Mouse (Mus musculus) brown adipose tissue, adult 24 weeks (tissue): ENCODE data around the gene Btnl10. TPM values are rescaled to one million over a fixed set of nuclear protein-coding genes. Genes with fewer than 3 reads are reported as not detected.

ENCODE experiments used
- H3K27ac ChIP-seq: fragments of 200-500 bp; replicated peaks from 2 replicates; pipeline ENCODE4 v1.5.1; 2012; ENCODE audit warnings: low read depth, mild to moderate bottlenecking, low read length
- H3K4me1 ChIP-seq: fragments of 200-500 bp; 2 replicates; pipeline ENCODE4 v1.6.1; 2012; ENCODE audit warnings: low read length, mixed read lengths; ENCODE audit not compliant: control insufficient read depth, insufficient read depth, insufficient read length
- H3K4me3 ChIP-seq: fragments of 200-500 bp; 2 replicates; pipeline ENCODE4 v1.5.1; 2012; ENCODE audit warnings: low read depth, mild to moderate bottlenecking, low read length, moderate library complexity; ENCODE audit not compliant: insufficient read depth
- polyA plus RNA-seq: library from polyadenylated mRNA; stranded (reverse); fragments of >200 nt; gene quantifications from 2 replicates; pipeline ENCODE4 v1.2.4, GENCODE M21; 2012; ENCODE audit not compliant: missing spikeins, insufficient read depth, insufficient read length

Gene Btnl10
- polyA plus RNA-seq, 1 experiment: not detected

DNA sequence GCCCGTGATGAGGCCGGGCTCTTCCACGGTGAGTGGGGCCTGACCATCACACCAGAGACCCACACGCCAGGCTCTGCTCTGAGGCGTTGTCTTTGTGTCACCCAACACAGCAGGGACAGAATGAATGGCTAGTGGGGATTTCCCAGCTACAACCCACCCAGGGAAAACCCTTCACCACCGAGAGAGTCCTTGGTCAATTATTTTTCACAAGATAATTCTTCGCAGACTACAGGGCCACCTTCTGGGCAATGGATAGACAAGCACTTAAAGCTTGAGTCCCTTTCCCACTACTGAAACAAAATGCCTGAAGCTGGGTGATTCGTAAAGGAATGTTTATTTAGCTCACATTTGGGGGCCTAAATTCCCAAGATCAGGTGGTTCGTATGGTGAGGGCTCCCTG, 4.7 kb downstream of the Btnl10 start:
- no peak overlapping the region for H3K4me3 ChIP-seq
- H3K27ac ChIP-seq: no peak overlapping the region
- no peaks in the 10 kb centered on the region for H3K4me1 ChIP-seq

DNA sequence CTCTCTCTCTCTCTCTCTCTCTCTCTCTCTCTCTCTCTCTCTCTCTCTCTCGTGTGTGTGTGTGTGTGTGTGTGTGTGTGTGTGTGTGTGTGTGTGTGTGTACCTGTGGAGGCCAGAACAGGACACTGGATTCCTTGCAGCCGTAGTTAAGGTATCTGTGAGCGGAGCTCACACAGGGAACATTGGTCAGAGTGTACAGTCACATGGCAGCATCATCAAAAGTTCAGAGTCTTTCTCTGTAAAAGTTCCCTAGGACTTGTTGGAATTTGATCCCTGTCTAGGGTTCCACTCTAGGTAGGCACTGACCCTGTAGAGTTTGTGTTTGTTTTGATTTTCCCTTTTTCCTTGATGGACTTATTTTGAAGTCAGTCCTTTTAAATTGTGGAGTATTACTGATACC, 8.9 kb downstream of the Btnl10 start:
- H3K27ac ChIP-seq: no peak overlapping the region
- no peaks in the 10 kb centered on the region for H3K4me1 ChIP-seq
- H3K4me3 ChIP-seq: no peak overlapping the region

DNA sequence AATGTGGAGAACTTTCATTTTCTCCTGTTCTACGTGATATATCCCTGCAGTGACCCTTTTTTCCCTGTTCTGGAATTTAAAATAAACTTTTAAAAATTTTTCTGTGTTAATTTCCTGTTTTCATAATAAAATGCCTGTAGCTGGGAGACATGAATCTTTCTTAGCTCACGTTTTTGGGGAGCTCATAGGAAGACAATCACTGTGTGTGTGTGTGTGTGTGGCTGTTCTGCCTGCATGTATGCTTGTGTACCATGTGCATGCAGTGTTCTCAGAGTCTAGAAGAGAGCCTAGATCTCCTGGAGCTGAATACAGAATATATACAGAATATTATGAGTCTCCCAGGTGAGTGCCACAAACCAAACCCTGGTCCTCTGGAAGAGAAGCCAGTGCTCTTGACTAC, 9.3 kb downstream of the Btnl10 start:
- Histone ChIP-seq H3K4me3 (no peak overlapping the region), H3K4me1 (no peaks in the 10 kb centered on the region), H3K27ac (no peak overlapping the region)

DNA sequence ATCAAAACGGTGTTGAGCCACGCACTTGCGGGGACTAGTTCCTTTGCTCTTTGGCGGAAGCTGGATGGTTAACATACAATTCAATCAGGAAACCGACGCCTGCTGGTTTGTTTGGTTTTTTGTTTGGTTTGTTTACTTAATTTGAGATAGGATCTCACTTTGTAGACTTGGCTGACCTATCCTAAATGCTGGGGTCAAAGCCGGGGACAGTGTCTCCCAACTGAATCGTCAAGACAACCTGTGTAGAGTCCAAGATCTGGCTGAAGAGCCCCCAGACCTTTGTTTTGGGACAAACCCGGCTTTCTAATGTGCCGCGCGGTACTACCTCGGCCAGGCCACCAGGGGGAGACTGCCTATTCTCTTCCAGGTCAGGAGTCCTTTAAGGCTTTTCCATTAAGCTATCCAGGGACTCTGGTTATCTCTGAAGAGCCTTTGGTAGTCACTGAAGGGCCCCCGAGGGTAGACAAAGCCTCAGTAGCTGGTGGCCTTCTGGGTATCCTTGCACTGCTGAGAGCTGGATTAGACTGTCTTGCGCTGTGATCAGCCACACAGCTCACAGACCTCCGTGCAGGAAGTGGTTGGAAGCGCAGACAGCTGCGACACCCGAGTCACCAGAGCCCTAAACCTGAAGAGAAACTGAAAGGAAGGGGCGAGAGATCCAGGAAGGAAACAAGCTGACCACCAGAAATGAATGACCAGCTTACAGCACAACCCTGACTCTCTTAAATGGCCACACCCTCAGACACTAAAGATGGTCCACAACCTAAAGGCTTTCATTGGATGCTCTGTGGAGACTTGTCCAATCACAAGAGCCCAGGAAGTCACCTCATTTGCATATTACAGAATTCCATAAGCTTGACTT, 10.3 kb downstream of the Btnl10 start:
- Histone ChIP-seq H3K27ac (peak overlapping the region; percentile 79), H3K4me1 (no peaks in the 10 kb centered on the region), H3K4me3 (peak overlapping the region; percentile 47)

GRCm38 (mm10) chr11:58929055-58929454, 11.3 kb downstream of the Btnl10 start:
- Histone ChIP-seq H3K4me3 (no peak overlapping the region), H3K27ac (no peak overlapping the region), H3K4me1 (no peaks in the 10 kb centered on the region)

GRCm38 (mm10) chr11:58929641-58930040, 11.9 kb downstream of the Btnl10 start:
- Histone ChIP-seq H3K4me3 (no peak overlapping the region), H3K4me1 (no peaks in the 10 kb centered on the region), H3K27ac (no peak overlapping the region)

DNA sequence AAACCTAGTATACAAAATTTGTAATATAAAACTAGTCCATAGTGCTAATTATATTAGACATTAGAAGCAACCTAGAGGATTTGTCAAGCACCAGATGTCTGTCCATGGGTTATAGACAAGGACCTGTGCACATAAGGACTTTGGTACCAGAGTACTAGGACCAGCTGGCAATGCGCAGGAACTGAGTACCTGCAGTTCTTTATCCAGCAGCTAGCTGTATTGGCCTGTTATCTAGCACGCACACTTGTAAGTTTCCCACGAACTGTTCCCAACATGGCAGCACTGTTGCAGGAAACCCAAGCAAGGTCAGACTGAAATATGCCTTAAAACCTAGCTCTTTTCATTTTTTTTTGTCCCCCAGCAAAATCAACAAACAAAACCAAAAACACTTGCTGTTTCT, 12.5 kb downstream of the Btnl10 start:
- H3K4me3 ChIP-seq: no peak overlapping the region
- H3K27ac ChIP-seq: no peak overlapping the region
- H3K4me1 ChIP-seq: no peaks in the 10 kb centered on the region

- no peak overlapping the region for H3K4me3 ChIP-seq
- no peaks in the 10 kb centered on the region for H3K4me1 ChIP-seq
- H3K27ac ChIP-seq: no peak overlapping the region
These were observed 13.9 kb downstream of the Btnl10 start for GRCm38 (mm10) chr11:58931576-58931975.

GRCm38 (mm10) chr11:58937909-58938308, 20.2 kb downstream of the Btnl10 start:
- Histone ChIP-seq H3K4me1 (peaks cover 9% of the 10 kb centered on the region; the same call in 1 of the 2 replicates), H3K27ac (no peak overlapping the region), H3K4me3 (peak overlapping the region; percentile 76)

DNA sequence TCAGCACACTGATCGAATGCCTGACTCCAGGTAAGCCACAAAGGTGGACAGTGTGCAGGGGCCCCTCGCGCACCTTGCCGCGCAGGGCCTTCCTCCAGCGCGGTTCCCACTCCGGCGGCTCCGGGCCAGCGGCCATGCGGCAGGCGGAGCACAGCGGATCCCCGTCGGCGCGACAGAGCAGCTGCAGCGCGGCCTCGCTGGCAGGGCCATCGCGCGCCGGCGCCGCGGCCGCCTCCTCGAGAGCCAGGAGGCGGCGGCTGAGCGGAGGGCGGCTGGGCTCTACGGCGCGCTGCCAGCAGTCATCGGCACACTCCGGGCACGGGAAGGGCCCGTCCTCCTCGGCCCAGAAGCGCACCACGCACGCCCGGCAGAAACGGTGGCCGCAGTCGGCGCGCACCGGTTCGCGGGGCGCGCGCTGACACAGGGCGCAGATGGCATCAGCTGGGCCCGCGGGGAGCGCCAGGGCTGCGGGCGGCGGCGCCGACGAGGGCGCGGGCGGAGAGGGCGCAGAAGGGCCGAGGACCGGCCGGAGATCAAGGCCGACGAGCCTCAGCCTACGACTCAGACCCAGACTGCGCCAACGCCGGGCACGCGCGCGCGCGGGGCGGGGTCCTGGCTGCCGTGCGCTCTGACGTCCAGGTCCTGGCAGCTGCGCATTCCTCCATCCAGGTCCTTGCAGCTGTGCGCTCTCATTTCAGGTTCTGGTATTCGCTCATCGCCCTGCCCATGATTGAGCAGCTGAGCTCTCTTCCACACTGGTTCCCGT, 20.8 kb downstream of the Btnl10 start, which contains the start of gene Rnf187:
Gene Rnf187, minus strand, starts transcription at position 595 of the 766 bp plus-strand sequence.
- Histone ChIP-seq H3K4me1 (peaks cover 9% of the 10 kb centered on the region; the same call in 1 of the 2 replicates), H3K27ac (peak within 1 kb of the TSS; percentile 64)

GRCm38 (mm10) chr11:58939088-58939439, 21.4 kb downstream of the Btnl10 start:
- Histone ChIP-seq H3K4me1 (peaks cover 9% of the 10 kb centered on the region; the same call in 1 of the 2 replicates), H3K27ac (peak overlapping the region; percentile 48), H3K4me3 (peak overlapping the region; percentile 76; the same call in 1 of the 2 replicates)

More for the DNA sequence above, 20.8 kb downstream of the Btnl10 start, which contains the start of gene Rnf187:
- H3K4me3 ChIP-seq: peak within 1 kb of the TSS; percentile 76

DNA sequence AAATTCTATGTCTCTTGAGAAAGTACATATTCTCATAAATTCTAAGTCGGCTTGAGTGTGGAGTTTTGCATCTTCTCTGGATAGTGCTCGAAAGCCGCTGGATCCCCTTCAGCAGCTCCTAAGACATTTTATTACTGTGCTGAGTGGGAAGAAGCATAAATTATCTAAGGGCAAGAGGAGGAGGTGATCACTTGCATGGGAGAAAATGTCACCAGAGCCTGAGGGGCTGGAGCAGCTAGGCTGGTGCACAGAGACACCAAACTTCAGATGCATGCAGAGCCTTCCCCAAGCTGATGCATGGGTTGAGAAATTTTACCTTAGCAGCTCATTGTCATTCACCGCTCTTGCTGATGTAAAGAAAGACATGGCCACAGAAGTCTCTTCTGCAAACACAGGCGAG, 26.4 kb downstream of the Btnl10 start:
- peaks cover 2% of the 10 kb centered on the region; the same call in 1 of the 2 replicates for H3K4me1 ChIP-seq

GRCm38 (mm10) chr11:58947306-58947705, 29.6 kb downstream of the Btnl10 start:
- Histone ChIP-seq H3K4me3 (no peak overlapping the region), H3K4me1 (peaks cover 2% of the 10 kb centered on the region; the same call in 1 of the 2 replicates), H3K27ac (no peak overlapping the region)

More for the DNA sequence above, 26.4 kb downstream of the Btnl10 start:
- Histone ChIP-seq H3K27ac (no peak overlapping the region), H3K4me3 (no peak overlapping the region)

DNA sequence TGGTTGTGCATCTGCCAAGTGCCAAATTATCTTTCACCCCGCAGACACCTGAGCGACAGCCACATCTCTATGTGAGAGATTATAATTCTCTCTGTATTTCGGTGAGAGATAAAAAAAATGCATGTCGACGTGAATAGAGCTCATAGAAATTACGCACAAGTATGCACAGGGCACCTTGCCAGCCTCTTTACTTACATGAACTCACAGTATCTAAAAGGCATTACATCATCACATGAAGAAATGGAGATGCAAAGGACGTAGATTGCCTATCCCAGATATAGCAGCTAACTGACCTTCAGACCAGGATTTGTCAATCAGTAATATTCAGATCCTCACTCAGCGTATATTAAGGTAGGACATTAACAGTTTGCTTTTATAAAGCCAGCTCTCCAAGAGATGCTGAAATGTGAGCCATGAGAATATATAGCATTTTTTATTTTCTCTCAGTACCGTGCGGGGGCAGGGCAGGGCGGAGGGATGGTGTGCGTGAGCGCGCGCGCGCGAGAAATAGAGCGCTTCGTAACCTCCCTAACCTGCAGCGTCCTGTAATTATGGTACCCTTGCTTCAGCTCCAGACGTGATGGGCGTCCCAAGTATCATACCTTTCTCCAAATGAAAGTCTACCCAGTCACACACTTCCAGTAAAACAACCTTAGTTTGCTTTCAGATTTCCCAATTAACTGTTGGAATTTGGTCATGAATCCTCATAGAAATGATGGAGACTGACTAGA, 30.3 kb downstream of the Btnl10 start:
- Histone ChIP-seq H3K27ac (no peak overlapping the region), H3K4me3 (peak overlapping the region; percentile 46), H3K4me1 (peaks cover 2% of the 10 kb centered on the region; the same call in 1 of the 2 replicates)
